Mouse (Mus musculus): Measurements from ENCODE around the gene Krtap5-4. TPM values are rescaled to one million over a fixed set of nuclear protein-coding genes. Genes with fewer than 3 reads are reported as not detected.
"Not testable (repeated sequence)": the region's sequence is repeated elsewhere in the genome, so short reads cannot be mapped to it uniquely, and the experiment has no call there.

Krtap5-4 gene
- polyA plus RNA-seq, 2 experiments from 2014 or later = not detected

DNA sequence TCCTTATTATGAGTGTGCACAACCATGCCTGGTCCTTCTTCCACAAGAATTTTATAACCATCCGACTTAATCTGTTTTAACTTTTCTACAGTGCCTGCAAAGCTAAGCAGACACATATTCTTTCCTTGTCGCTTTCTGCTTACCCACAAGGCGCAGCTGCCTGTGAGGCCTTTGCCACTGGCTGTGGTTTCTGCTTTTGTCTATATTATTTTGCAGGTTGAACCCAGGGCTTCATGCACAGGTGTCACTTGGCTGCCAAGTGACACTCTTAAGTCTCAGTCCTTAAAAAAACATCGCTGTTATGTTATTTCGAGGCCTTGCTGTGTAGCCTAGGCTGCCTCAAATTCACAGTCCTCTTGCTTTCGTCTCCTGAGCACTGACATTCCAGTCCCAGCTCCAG is 19.3 kb downstream of the Krtap5-4 start:
- ATAC-seq = no peak

DNA sequence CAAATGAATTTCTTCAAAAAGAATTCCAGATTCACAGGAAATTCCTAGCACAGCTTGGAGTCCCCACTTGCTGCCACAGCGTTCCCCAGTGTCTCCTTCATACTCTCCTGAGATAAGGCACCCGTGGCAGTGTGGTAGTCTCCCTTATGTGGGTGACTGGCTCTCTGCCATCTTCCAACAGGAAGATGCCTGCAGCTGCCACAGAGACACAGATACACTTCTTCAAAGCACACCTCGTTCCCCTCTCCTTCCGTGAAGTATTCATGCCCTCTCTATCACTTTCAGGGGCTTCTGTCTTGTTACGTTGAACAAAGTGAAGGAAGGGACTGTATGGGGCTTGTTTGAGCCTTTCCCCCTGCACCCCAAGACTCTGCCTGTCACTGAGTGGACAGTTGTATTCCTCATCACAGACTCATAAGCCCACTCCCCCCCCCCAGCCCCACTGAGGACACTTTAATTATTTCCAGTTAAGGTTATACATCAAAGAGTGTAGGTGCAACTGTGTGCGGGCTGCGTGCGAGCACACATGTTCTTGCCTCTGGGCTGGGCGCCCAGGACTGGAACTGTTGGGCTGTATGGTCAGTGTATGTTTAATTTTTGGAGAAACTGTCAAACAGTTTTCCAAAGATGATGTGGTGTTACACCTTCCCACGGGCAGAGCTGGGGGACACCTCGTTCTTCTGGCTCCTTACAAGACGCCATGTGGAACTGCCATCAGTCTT is 20.2 kb downstream of the Krtap5-4 start:
- no peak for ATAC-seq

DNA sequence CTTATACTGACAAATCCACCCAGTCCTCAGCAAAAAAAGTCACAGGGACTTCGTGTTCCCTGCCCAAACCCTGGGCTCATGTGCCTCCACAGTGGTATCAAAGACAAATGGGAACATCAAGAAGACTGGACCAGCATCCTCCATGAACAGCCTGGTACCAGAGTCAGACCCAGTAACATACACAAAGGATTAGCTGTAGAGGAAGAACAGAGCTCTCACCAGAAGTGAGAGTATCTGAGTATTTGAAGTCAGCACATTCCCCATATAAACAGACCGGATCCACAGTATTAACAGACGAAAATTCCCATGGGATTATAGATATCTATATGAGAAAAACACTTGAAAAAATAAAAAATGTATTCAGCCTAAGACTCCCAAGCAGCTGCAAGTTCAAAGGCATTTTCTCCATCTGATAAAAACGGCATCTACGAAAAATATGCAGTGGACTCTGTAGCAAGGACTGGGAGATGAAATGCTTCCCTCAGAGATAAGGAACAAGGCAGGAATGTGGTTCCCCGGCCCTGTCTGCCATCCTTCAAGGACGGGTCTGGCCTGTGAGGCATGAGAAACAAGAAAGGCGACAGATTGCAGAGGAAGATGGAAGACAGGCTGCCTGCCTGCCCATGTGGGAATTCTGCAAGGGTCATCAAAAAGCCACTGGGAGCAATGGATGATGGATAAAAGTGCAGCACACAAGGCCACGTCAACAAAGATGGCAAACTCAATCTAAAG is 23.5 kb downstream of the Krtap5-4 start:
- ATAC-seq = no peak

DNA sequence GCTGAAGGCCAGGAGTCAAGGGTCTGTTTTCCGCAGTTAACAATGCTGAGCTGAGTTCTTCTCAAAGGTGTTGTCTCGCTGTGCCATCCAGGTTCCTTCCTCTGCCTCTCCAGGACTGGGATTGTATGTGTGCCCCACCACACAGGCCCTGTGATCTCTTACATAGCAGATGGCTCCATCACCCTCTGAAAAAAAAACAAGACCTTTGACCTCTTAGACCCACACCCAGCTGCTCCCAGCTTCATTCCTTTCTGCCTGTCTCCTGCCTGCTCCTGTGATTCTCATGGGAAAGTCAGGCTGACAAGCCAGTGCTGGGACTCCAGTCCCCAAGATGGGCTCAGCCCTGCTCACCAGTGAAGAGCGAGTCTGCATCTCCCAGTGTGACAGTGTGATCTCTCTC is 25.2 kb downstream of the Krtap5-4 start:
- ATAC-seq = no peak

DNA sequence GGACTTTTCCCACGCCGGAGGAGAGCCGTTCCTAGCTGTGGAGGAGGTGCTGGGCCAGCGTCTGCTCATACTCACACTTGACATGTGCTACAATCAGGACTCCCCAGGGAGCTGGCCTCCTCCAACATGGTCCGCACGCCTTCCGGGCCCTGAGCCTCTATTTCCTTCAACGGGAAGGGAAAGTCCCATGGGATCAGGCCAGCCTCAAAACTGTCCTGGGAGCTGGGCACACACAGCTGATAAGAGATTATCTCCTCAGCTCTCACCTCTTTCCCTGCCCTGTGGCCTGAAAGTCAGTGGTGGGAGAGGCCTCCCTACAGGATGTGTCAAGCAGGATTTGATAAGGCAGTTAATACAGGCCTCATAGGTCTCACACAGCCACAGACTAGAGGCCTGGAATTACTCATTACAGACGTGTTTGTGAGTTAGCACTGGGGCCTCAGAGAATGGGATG is 26.9 kb downstream of the Krtap5-4 start:
- no peak for ATAC-seq

DNA sequence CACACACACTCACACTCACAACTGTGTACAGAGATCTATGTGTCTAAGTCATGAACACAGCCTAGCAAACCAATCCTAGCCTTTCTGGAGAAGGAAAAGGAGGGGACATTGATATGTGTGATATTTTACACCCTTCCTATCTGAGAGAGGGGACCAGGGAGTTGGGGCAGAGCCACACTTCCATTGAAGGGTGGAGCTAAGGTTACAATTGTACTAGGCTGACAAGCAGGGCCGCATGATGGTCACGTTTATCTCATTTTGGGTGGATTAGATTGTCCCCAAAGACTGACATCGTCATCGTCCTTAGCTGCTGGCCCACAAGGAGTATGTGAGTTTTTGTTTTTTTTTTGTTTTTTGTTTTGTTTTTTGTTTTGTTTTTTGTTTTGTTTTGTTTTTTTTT is 27.9 kb downstream of the Krtap5-4 start:
- no peak for ATAC-seq

DNA sequence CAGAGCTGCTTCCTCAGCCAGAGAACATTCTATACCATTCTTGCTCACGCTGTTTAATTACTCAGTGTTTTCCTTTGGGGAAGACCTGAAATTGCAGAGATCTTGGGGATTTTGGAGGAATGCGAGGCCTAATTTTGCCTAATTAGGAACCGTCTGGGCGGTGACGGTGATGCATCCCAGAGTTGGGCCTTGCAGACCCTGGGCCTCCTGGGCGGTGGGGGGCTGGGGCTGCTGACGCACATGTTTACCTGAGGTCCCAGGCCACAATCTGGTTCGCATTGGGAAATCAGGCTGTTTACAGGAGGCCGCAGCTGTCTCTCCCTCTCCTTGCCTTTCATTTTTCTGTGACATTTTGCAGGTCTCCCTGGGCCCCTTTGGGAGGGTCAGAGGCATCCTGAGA is 29.4 kb downstream of the Krtap5-4 start:
- not testable (repeated sequence) for ATAC-seq

DNA sequence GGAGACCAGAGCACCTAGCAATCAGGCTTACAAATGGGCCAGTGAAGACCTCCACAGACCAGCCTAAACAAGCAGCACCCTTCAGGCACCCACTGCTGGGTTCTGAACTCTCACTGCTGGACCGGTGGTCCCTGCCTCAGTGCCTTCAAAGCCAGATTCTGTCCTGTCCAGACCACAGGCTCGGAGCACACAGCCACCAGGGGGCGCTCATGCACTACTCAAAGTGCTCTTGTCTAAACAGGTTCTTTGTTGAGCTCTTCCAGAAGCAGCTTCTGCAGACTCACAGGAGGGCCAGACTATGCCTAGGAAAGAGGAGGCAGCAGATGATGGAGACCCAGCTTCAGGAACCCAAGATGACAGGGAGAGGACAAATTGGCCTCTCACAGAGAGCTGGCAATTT is 30.9 kb downstream of the Krtap5-4 start:
- ATAC-seq = peak; percentile 76

DNA sequence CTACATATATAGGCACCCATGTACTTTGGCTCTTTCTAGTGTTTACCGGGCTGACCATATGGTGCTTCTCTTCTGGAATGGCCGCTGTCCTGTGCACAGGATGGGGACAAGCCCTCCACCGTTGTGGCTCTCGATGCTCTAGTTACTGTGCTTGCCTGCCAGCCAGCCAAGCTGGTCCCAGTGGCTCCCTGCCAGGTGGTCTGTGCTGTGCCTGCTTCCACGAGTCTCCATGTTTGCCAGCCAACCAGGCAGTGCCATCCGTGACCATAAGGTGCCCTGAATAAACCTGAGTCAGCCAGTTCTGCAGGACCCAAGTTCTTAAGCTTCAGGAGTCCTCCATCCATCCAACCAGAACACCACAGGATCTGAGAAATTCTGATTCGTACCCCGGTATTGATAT is 31.8 kb downstream of the Krtap5-4 start:
- ATAC-seq = no peak

DNA sequence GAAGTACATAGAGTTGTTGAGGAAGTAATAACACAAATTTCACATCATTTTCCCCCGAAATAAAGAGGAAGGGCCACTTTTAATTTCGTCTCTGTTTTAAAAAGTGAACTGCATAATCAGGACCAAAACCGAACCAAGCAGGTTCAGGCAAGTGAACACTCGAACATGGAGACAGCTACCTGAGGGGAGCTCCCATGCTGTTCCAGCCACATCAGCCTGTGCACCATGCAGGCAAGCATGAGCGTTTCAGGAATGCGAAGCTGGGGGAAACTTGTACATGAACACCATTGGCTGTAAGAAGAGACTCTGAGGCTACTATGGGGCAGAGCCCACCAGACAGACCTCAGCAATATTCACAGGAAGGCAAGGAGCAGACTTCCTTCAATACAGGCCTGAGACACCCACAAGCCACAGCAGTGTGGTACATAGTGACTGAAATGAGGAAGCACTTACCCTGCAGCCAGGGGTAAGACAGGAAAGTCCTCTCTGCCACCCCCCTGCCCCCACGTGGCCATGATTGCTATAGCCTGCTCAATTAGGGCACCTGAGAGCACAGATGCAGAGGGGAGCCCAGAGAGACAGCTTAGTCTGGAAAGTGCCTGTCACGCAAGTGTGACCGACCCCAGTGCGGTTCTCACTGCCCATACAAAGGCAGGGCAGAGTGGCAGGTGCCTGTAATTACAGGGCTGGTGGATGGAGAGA is 37.1 kb downstream of the Krtap5-4 start:
- peak; percentile 60 for ATAC-seq

DNA sequence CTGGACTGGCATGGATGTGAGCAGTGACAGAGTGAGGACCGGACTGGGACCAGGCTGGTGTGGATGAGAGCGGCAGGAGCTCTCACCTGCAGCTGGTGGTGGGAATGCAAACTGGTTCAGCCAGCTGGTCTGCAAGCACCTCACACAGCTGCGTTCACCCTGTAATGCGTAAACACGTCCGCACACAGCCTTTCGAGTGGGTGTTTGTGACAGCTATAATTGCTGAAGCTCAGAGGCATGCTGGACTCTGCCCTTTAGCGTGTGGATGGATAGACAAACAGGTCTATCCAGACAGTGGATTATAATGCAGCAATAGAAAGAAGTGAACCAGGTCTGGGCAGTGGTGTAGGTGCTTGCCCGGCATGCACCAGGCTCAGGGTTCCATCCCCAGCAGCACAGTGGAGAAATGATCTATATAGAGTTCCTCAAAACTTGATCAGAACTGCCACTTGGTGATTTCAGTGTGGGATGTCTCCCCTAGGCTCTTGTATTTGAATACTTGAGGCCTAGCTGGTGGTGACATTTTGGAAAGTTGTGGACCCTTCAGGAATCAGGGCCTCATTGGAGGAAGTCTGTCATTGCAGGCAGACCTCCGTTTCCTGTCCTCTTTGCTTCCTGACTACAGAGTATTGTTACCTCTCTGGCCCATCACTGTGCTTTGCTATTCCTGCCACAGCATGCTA is 38.4 kb downstream of the Krtap5-4 start:
- ATAC-seq = peak; percentile 56

DNA sequence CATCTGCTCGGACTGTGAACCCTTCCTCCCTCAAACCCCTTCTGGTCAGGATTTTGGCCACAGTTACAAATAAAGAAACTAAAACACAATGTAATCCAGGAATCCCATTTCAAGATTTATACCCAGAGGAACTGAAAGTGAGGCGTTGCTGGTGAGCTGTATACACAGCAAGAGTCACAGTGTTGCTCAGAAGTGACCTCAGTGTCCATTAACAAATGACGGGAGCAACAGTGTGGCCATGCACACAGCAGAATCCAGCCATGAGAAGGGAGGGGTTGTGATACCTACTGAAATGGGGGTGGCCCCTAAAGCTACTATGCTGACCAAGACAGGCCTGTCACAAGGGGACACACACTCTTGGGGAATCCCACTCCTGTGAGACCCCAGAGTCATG is 38.9 kb downstream of the Krtap5-4 start:
- ATAC-seq = no peak

DNA sequence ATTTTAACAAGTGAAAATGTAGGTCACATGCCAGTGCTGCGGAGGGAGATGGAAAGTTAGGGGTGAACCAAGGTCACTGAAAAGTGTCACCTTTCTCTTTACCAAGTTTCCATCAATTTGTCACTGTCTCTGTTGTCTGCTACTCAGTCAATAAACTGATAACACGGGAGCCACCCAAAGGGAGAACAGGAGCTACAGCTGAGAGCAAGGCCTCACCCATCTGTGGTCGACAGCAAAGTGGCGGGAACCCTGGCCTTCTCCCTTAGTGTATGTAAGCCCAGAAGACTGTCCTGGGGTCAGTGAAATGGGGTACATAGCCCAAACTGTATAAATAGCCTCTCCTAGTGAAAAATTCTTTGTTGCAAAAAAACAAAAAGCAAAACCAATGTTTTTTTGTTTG is 44.2 kb downstream of the Krtap5-4 start:
- no peak for ATAC-seq

DNA sequence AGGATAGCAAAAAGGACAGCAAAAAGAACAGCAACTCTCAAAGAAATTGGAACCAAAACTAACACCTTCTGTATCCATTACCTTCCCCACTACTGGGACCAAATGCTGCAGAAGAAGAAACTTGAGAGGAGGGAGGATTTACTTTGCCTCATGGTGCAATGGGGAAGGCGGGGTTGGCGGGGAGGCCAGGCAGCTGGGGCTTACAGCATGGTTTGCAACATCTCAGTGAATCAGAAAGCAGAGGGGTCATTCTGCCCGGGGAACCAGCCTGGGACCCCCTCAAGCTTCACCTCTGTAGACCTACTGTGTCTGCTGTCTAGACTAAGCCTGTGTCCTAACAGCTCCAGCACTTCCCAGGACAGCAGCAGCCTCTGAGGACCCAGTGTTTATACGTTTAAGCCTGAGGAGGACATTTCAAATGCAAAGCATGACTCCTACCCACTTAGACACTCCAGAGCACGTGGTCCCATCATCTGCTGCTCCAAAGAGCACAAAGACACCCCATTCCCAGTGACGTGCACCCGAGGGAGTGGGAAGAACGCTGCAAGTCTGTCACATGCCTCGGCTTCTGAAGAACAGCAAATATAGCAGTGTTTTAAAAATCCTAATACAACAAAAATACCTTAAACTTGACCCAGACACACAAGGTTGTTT is 46.1 kb downstream of the Krtap5-4 start:
- ATAC-seq = no peak

DNA sequence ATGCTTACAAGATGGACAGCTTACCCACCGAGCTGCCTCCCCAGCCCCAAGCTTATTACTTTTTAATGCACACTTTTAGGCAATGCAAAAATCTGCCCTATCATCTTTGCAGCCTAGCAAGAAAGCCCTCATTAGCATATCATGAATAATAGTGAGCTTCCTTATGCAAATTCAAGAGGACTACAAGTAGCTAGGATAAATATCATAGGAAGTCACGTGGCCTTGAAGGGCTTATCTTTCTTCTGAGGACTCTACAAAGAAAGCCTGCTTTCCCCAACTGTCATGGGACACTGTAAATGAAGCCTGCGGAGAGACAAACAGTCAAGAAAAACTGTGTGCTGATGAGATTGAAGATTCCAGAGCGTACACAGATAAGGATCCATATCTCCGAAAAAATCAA is 48.2 kb downstream of the Krtap5-4 start:
- ATAC-seq = peak; percentile 79

DNA sequence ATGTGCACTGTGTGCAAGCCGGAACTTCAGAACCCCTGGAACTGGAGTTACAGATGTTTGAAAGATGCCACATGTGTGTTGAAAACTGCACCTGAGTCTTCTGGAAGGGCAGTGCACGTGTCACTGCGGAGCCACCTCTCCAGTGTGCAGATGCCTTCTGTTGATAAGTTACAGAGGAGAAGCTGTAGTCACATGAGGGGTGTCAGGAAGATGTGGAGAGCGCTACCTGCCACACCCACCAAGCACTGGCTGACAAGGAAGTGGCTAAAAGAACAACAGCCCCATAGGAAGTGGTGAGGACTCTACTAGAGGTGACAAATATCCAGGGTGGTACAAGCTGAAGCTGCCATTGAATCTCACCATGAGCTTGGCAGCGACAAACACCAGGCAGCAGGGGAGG is 50.5 kb downstream of the Krtap5-4 start:
- peak; percentile 89 for ATAC-seq

Other genes starting within 250 kb of the Krtap5-4 start
- 10 to 100 TPM; 63.0 to 78.7 TPM for gene Mob2, start 242.5 kb upstream of the Krtap5-4 start, polyA plus RNA-seq (2017; shearing (Covaris generic))
- gene Dusp8, start 207.7 kb upstream of the Krtap5-4 start, polyA plus RNA-seq (2017; shearing (Covaris generic)) = under 1 TPM in 1 of 2 experiments, not detected in 1; 0.17 TPM
- not detected for gene Gm45618, start 182.8 kb upstream of the Krtap5-4 start, polyA plus RNA-seq (2017; shearing (Covaris generic))
- not detected for gene Gm39115, start 167.5 kb upstream of the Krtap5-4 start, polyA plus RNA-seq (2017; shearing (Covaris generic))
- gene Gm45337, start 158.9 kb upstream of the Krtap5-4 start, polyA plus RNA-seq (2017; shearing (Covaris generic)) = not detected
- not detected for gene Gm29735, start 146.4 kb upstream of the Krtap5-4 start, polyA plus RNA-seq (2017; shearing (Covaris generic))
- gene Gm4553, start 137.8 kb upstream of the Krtap5-4 start, polyA plus RNA-seq (2017; shearing (Covaris generic)) = not detected
- not detected for gene Krtap5-2, start 127.5 kb upstream of the Krtap5-4 start, polyA plus RNA-seq (2017; shearing (Covaris generic))
- not detected for gene Gm10153, start 113.2 kb upstream of the Krtap5-4 start, polyA plus RNA-seq (2017; shearing (Covaris generic))
- not detected for gene Krtap5-3, start 102.2 kb upstream of the Krtap5-4 start, polyA plus RNA-seq (2017; shearing (Covaris generic))
- gene Gm7579, start 91.7 kb upstream of the Krtap5-4 start, polyA plus RNA-seq (2017; shearing (Covaris generic)) = not detected
- not detected for gene Krtap5-5, start 73.6 kb upstream of the Krtap5-4 start, polyA plus RNA-seq (2017; shearing (Covaris generic))
- not detected for gene Gm40460, start 62.5 kb upstream of the Krtap5-4 start, polyA plus RNA-seq (2017; shearing (Covaris generic))
- not detected for gene Gm2431, start 45.2 kb upstream of the Krtap5-4 start, polyA plus RNA-seq (2017; shearing (Covaris generic))
- not detected for gene Gm4559, start 29.2 kb upstream of the Krtap5-4 start, polyA plus RNA-seq (2017; shearing (Covaris generic))
- not detected for gene Krtap5-1, start 6.4 kb upstream of the Krtap5-4 start, polyA plus RNA-seq (2017; shearing (Covaris generic))
- gene Ifitm10, start 70.2 kb downstream of the Krtap5-4 start, polyA plus RNA-seq (2017; shearing (Covaris generic)) = under 1 TPM in 1 of 2 experiments, not detected in 1; 0.91 TPM
- not detected for gene Gm49369, start 79.1 kb downstream of the Krtap5-4 start, polyA plus RNA-seq (2017; shearing (Covaris generic))
- 100 to 1,000 TPM; 277 to 325 TPM for gene Ctsd, start 84.5 kb downstream of the Krtap5-4 start, polyA plus RNA-seq (2017; shearing (Covaris generic))
- not detected for gene Syt8, start 131.3 kb downstream of the Krtap5-4 start, polyA plus RNA-seq (2017; shearing (Covaris generic))
- not detected for gene Tnni2, start 138.3 kb downstream of the Krtap5-4 start, polyA plus RNA-seq (2017; shearing (Covaris generic))
- 1,000 to 10,000 TPM; 1,098 to 1,582 TPM for gene Lsp1, start 157.3 kb downstream of the Krtap5-4 start, polyA plus RNA-seq (2017; shearing (Covaris generic))
- 1 to 10 TPM; 2.5 to 5.7 TPM for gene Tnnt3, start 195.3 kb downstream of the Krtap5-4 start, polyA plus RNA-seq (2017; shearing (Covaris generic))
- gene Mrpl23, start 229.1 kb downstream of the Krtap5-4 start, polyA plus RNA-seq (2017; shearing (Covaris generic)) = 1 to 10 TPM; 2.6 to 3.0 TPM

Data from CD4-positive, CD25-positive, alpha-beta regulatory T cell, adult 4 months (primary cell).